Mouse (Mus musculus): ENCODE measurements around the gene Mylip. TPM values are rescaled to one million over a fixed set of nuclear protein-coding genes. Genes with fewer than 3 reads are reported as not detected.

The Mylip gene
- total RNA-seq, 2 experiments from 2014 or later: 29.1 to 32.8 TPM

GRCm38 (mm10) chr13:45455862-45456192 is 66.3 kb downstream of the Mylip start:
- intact Hi-C loops (cut with DNase I): no loop called here
- no peak for DNase-seq (ENCODE audit: extremely low spot score in 1 of 2, low spot score in 2 of 2)

- no peak for DNase-seq (ENCODE audit: extremely low spot score in 1 of 2, low spot score in 2 of 2)
- intact Hi-C loops (cut with DNase I): no loop called here
These were observed 67.9 kb downstream of the Mylip start for GRCm38 (mm10) chr13:45457459-45457858.

GRCm38 (mm10) chr13:45460177-45460576 is 70.6 kb downstream of the Mylip start:
- no peak for DNase-seq (ENCODE audit: extremely low spot score in 1 of 2, low spot score in 2 of 2)
- intact Hi-C loops (cut with DNase I): no loop called here

GRCm38 (mm10) chr13:45461370-45461958 is 71.9 kb downstream of the Mylip start:
- intact Hi-C loops (cut with DNase I): no loop called here
- DNase-seq (ENCODE audit: extremely low spot score in 1 of 2, low spot score in 2 of 2): no peak

Other genes with a start within 250 kb of the Mylip start
- gene Gmpr, start 117.7 kb downstream of the Mylip start, total RNA-seq (2021): 10 to 100 TPM; 32.9 to 34.9 TPM

All from left cerebral cortex, postnatal 10 days (tissue).